Mouse (Mus musculus) CD4-positive, CD25-positive, alpha-beta regulatory T cell, adult 2 months (primary cell): Measurements from ENCODE around the gene Tle6.

Source experiments
- DNase-seq: peaks from one replicate; pipeline ENCODE4 v3.0.0-alpha.2; 2012; ENCODE audit warnings: low read depth, low spot score

Tle6 gene

DNA sequence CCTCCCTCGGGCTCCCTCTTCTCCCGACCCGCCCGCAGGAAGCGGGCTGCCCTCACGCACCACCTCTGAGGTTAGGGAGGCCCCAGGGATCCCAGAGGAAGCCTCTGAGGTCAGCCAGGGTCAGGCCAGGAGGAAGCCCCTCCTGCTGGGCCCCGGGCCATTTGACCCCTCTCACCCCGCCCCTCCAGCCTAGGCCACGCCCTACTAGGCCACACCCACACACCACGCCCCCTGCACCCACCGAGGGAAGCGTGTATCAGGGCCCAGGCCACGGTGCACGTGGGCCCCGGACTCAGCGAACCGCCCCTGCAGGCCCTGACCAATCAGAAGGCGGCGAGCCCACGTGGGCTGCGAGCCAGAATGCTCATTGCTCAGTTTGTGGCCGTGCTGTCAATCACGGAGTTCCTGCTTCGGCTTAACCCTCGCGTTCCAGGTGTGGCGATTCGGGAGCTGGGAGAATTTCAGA is at the start of gene Tle6:
Gene Tle6, minus strand, starts transcription at position 336 of the 466 bp plus-strand sequence.
- peak; percentile 93 for DNase-seq

GRCm38 (mm10) chr10:81648803-81649775 is 48.2 kb upstream of the Tle6 start, which contains the start of gene Gm10778:
Gene Gm10778 (plus strand): TSS chr10:81649059.
- DNase-seq: peak; percentile 93

DNA sequence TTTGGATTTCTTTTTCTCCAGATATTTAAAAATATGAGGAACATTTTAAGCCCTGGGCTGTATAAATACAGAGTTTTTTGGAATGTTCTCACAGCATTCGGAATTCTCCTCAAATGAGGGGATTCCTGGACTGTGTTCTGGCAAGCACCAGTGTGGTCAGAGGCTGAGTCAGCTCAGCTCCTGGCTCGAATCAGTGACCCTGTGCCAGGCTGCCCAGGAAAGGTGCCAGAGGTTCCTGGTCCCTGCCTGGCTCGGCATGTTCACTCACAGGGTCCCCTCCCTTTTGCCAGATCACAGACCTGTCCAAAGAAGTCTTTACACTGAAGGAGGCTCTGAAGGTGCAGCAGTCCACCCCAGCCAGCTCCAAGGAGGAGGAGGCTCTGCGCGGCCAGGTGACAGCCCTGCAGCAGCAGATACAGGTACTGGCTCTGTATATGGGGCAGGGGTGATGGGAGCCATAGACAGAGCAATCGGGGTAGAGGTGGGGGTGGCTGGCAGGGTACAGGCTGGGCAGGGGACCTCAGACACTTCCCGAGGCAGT is 45.2 kb upstream of the Tle6 start:
- DNase-seq: no peak

GRCm38 (mm10) chr10:81645391-81645790 is 44.5 kb upstream of the Tle6 start:
- no peak for DNase-seq

- peak; percentile 7 for DNase-seq
These were observed 43.8 kb upstream of the Tle6 start for GRCm38 (mm10) chr10:81644716-81645115.

DNA sequence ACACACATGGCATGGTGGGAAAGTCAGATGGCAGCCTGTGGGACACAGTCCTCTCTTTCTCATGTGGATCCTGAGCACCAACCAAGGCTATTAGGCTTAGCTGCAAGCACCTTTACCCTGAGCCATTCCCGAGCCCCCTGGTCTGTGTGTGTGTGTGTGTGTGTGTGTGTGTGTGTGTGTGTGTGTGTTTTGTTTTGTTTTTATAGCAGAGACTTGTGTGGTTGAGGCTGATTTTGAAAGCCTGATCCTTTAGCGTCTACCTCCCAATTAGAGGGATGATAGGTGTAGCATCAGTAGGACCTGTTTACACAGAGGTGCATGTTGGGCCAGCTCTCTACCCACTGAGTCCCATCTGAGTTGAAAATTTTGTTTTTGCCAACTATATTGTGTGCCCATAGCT is 43.3 kb upstream of the Tle6 start:
- DNase-seq: no peak

GRCm38 (mm10) chr10:81643449-81644055 is 42.7 kb upstream of the Tle6 start:
- peak; percentile 98 for DNase-seq

GRCm38 (mm10) chr10:81642648-81643448 is 42.0 kb upstream of the Tle6 start:
- DNase-seq: no peak

DNA sequence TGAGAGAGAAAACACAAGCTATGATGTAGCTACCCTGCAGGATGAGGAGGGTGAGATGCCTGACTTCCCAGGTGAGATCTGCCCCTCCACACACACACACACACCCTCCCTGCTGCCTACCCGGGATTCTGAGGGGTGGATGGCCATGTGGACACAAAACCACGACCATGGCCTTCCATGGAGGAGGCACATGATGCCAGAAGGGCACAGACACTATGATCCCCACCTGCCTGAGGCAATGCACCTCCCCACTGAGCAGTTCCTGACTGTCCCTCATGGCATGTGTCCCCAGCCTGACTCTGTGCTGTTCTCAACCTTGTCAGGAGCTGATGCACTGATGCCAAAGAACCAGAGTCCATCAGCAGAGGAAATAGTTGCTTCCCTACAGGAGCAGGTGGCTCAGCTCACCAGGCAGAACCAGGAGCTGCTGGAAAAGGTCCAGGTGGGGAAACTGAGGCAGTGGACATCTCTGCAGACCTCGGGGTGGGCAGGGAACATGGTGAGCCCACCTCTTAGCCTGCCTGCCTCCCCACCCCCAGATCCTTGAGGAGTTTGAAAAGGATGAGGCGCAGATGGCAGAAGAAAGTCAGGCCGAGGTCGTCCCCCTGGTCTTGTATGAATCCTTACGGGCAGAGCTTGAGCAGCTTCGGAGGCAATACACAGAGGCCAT is 41.2 kb upstream of the Tle6 start:
- DNase-seq: peak; percentile 9

DNA sequence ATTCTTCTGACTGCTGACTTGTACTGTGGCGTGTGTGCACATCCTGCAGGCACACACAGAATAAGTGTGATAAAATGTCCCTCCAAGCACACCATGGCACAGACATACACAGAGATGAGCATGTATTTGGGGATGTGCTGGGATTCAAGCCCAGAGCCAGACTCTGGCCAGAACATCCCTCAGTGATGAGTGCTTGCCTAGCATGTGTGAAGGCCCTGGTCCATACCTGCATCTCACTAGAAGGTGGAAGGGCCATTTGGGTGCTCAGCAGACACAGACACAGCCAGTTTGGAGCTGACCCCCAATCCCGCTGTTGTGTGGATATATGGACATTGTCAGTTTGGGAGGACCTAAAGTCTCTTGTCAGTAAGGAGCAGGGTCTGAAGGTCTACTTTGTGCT is 40.7 kb upstream of the Tle6 start:
- DNase-seq: peak; percentile 1

DNA sequence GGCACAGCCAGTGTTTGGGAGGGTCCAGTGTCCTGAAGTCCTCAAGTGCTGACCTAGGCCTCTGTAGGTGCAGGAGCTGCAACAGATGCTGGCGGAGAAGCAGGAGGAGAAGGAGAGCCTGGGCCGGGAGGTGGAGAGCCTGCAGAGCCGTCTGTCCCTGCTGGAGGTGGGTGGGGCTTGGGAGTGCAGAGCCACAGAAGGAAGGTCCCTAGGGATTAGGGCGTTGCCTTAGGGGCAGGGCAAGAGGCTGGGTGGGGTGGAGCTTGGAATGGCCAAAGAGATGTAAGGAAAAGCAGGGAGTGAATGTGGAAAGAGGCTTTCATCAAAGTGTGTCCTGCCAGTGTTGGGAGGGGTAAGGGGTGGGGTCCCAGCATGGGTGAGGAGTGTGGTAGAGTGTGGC is 40.0 kb upstream of the Tle6 start:
- DNase-seq: peak; percentile 1

- no peak for DNase-seq
These were observed 37.2 kb upstream of the Tle6 start for GRCm38 (mm10) chr10:81638101-81638500.

GRCm38 (mm10) chr10:81636338-81636737 is 35.5 kb upstream of the Tle6 start:
- no peak for DNase-seq

GRCm38 (mm10) chr10:81633253-81634099 is 32.6 kb upstream of the Tle6 start:
- peak; percentile 94 for DNase-seq

- no peak for DNase-seq
These were observed 27.5 kb upstream of the Tle6 start, which contains the start of gene Ankrd24 for GRCm38 (mm10) chr10:81628390-81628789. Gene Ankrd24 (plus strand): TSS chr10:81628540.

- DNase-seq: no peak
These were observed 27.0 kb upstream of the Tle6 start for GRCm38 (mm10) chr10:81627836-81628220.

- DNase-seq: peak; percentile 96
These were observed 26.3 kb upstream of the Tle6 start, which contains the start of gene Sirt6 for GRCm38 (mm10) chr10:81626994-81627835. Gene Sirt6 (minus strand): TSS chr10:81627797.

DNA sequence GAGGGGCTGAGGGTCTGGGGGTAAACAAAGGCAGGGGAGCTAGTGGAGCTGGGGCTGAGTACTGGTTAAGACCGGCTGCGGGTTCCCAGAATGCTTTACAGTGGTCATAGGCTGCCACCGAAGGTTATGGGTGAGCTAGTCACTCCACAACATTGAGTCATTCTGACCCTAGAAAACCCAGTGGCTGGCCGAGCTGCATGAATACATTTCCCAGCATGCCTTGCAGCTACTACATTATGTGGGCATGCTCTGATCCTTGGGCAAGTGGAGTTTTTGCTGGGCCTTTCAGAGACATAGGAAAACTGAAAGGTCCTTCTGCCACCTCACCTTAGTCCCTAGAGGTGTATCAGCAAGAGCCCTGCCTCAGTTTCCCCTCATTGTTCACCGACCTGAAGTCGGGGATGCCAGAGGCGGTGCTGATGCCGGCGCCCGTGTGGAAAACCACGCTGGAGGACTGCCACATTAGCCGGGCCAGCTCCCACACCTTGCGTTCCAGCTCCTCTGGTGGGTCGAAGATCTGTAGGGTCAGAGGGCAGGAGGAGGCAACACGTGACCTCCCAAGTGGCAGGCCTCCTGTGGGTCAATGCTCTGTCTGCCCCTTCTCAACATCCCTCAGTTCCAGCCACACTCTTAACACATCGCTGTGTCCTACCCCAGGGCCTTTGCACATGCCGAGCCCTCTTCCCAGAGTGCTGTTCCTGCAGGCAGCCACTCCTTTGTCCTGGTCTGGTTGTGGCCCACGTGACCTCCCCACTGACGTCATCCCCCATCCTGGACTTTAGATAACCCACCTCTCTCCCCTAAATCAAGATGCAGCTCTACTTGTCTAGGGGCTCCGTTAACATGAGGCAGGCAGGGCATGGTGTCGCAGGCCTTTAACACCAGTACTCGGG is 25.5 kb upstream of the Tle6 start:
- peak; percentile 32 for DNase-seq
